In the genomic region with DNA sequence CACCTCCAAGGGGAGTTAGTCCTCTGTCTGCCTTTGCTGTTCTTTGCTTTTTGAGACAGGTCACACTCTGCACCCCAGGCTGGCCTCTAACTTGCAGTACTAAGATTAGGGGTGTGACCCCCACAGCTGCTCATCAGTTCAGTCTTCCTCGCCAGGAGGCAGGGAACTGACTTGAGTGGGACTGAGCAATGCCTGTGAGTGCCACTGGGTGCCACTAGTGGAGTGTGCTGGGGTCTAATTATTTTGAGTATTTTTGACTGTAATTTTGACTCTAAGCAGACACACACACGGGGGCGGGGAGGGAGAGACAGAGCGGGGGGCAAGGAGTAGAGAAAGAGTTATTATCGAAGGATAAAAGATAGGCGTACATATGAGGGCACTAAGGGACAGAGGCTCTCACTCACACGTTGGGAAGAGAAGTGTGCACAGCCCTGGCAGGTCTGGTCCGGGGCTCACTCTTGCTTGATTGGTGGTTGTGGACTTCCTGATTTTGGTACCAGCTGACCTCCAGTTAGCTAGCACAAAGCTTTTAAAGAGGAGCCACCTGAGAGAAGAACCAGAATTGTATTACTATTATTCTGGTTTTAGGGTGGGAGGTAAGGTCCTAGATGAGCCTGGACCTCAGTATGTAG, we compare ENCODE assay signal across 9 mouse cellular contexts. TPM values are rescaled to one million over a fixed set of nuclear protein-coding genes. Genes with fewer than 3 reads are reported as not detected.
DNase-seq lines count a peak whose midpoint lies in the region; ATAC-seq lines count a peak whose summit lies in the region.
"Had no signal": no experiment of that assay in that cellular context is flagged by ENCODE, and none has a peak within 500 bp of the region (broad histone marks: within the 10 kb centered on the region; RNA-seq: fewer than 3 reads in every experiment).

No protein-coding gene starts in this region.

- peak; percentile 58; the same call in 1 of the 2 replicates for ATAC-seq in hindbrain, embryonic 13.5 days (ENCODE audit: low FRiP score)
- peak; percentile 44; the same call in 1 of the 2 replicates for ATAC-seq in limb, embryonic 13.5 days (ENCODE audit: low FRiP score, low read depth)

- no peaks in the 10 kb centered on the region for H3K36me3 ChIP-seq in hindbrain, embryonic 13.5 days
- H3K36me3 ChIP-seq in hindbrain, embryonic 10.5 days: no peaks in the 10 kb centered on the region
- no peaks in the 10 kb centered on the region for H3K36me3 ChIP-seq in limb, embryonic 13.5 days
- H3K36me3 ChIP-seq: lung, embryonic 15.5 days had no signal

- 67% methylated on average over 8 of the region's 8 CpGs for WGBS in hindbrain, embryonic 13.5 days
- WGBS in hindbrain, embryonic 10.5 days: 73% methylated on average over 8 of the region's 8 CpGs
- WGBS in limb, embryonic 13.5 days: 52% methylated on average over 8 of the region's 8 CpGs

- peaks cover 7% of the 10 kb centered on the region; the same call in 1 of the 2 replicates for H3K4me1 ChIP-seq in hindbrain, embryonic 13.5 days (replicated peaks)
- H3K4me1 ChIP-seq in hindbrain, embryonic 10.5 days (replicated peaks): peaks cover 12% of the 10 kb centered on the region
- H3K4me1 ChIP-seq in limb, embryonic 13.5 days: peaks cover 15% of the 10 kb centered on the region
- H3K4me1 ChIP-seq: lung, embryonic 15.5 days had no signal

- no peaks in the 10 kb centered on the region for H3K27me3 ChIP-seq in hindbrain, embryonic 13.5 days
- no peaks in the 10 kb centered on the region for H3K27me3 ChIP-seq in hindbrain, embryonic 10.5 days (ENCODE audit: insufficient read depth, poor library complexity, severe bottlenecking)
- no peaks in the 10 kb centered on the region for H3K27me3 ChIP-seq in limb, embryonic 13.5 days
- H3K27me3 ChIP-seq: lung, embryonic 15.5 days had no signal

- no peak overlapping the region for H3K4me2 ChIP-seq in hindbrain, embryonic 13.5 days
- H3K4me2 ChIP-seq in limb, embryonic 13.5 days (replicated peaks): no peak overlapping the region
- H3K4me2 ChIP-seq: lung, embryonic 15.5 days had no signal

- H3K27ac ChIP-seq in hindbrain, embryonic 13.5 days: no peak overlapping the region
- no peak overlapping the region for H3K27ac ChIP-seq in hindbrain, embryonic 10.5 days
- no peak overlapping the region for H3K27ac ChIP-seq in limb, embryonic 13.5 days
- H3K27ac ChIP-seq: lung, embryonic 15.5 days had no signal

- H3K4me3 ChIP-seq in hindbrain, embryonic 13.5 days: no peak overlapping the region
- H3K4me3 ChIP-seq in hindbrain, embryonic 10.5 days: no peak overlapping the region
- no peak overlapping the region for H3K4me3 ChIP-seq in limb, embryonic 13.5 days
- H3K4me3 ChIP-seq: lung, embryonic 15.5 days had no signal

- DNase-seq in hindbrain, embryonic 10.5 days (ENCODE audit: low spot score): no peak
- DNase-seq in NIH3T3 (ENCODE audit: low read depth): peak; percentile 19
- peak; percentile 27 to 37 for DNase-seq in frontal cortex, postnatal 10 days (ENCODE audit: low spot score in 2 of 2)
- DNase-seq in adrenal gland, postnatal 25 days: no peak
- DNase-seq in cerebellum, postnatal 36 days: no peak
- DNase-seq in urinary bladder, postnatal 4 days (ENCODE audit: low spot score in 2 of 2): no peak

- H3K9me3 ChIP-seq in hindbrain, embryonic 13.5 days: no peaks in the 10 kb centered on the region
- no peaks in the 10 kb centered on the region for H3K9me3 ChIP-seq in hindbrain, embryonic 10.5 days
- no peaks in the 10 kb centered on the region for H3K9me3 ChIP-seq in limb, embryonic 13.5 days
- H3K9me3 ChIP-seq: lung, embryonic 15.5 days had no signal

- H3K9ac ChIP-seq in hindbrain, embryonic 13.5 days: no peak overlapping the region
- no peak overlapping the region for H3K9ac ChIP-seq in limb, embryonic 13.5 days
- H3K9ac ChIP-seq: lung, embryonic 15.5 days had no signal

RNA-seq across cellular contexts. Expression of gene Ube2e1, which starts 46.4 kb away (rescaled TPM):
- polyA plus RNA-seq in hindbrain, embryonic 13.5 days (2015; fragmentation: Nextera tagmentation; extraction: Ambion mirVana): 225 and 228 TPM in 2 replicates
- 160 and 166 TPM in 2 replicates for polyA plus RNA-seq in hindbrain, embryonic 10.5 days (2016; fragmentation: Nextera tagmentation; extraction: Ambion mirVana)
- 159 and 163 TPM in 2 replicates for polyA plus RNA-seq in limb, embryonic 13.5 days (2015; fragmentation: Nextera tagmentation; extraction: Ambion mirVana)
- total RNA-seq in adrenal gland, postnatal 25 days (2021): 78.6 and 79.2 TPM in 2 replicates

Comparison
In these comparisons a context has a peak if more than half of its experiments do, and no peak if none do; other contexts are left out.
1. DNase-seq: peak in NIH3T3 (single experiment) and frontal cortex, postnatal 10 days (2 of 2); none in hindbrain, embryonic 10.5 days (single experiment), adrenal gland, postnatal 25 days (single experiment), cerebellum, postnatal 36 days (0 of 2) and urinary bladder, postnatal 4 days (0 of 2).